Mouse (Mus musculus): Measurements from ENCODE around the gene Olfr963. TPM values are rescaled to one million over a fixed set of nuclear protein-coding genes. Genes with fewer than 3 reads are reported as not detected.
"Not testable (repeated sequence)": the region's sequence is repeated elsewhere in the genome, so short reads cannot be mapped to it uniquely, and the experiment has no call there.

The Olfr963 gene
- polyA plus RNA-seq, 1 experiment from 2014 or later, result not detected

DNA sequence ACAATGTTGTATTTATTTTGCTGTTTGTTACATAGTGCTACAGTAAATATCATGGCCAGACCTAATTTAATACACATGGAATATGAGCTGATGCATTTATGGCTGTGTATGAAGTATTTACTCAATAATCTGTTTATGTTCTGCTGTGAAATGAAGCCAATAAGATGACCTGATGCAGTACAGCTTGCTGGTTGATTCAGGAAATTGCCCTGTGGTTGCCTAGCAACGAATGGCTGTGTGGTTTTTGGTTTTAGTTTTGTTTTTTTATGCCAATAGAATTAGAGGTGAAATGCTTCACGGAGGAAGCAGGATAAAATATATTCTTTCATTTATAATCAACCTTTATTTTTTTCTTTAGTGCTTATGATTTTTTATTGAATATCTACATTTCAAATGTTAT is 12.3 kb downstream of the Olfr963 start:
- no peak overlapping the region for H3K9ac ChIP-seq
- no peak for ATAC-seq (ENCODE audit: insufficient number of reproducible peaks, low FRiP score, low TSS enrichment, low read depth)
- no peak overlapping the region for H3K4me2 ChIP-seq
- 51% methylated on average over 2 of the region's 2 CpGs for WGBS
- no peak overlapping the region for H3K27ac ChIP-seq
- no peak overlapping the region for H3K4me3 ChIP-seq
- H3K9me3 ChIP-seq, result no peaks in the 10 kb centered on the region
- no peaks in the 10 kb centered on the region for H3K27me3 ChIP-seq
- no peaks in the 10 kb centered on the region for H3K4me1 ChIP-seq
- no peaks in the 10 kb centered on the region for H3K36me3 ChIP-seq

DNA sequence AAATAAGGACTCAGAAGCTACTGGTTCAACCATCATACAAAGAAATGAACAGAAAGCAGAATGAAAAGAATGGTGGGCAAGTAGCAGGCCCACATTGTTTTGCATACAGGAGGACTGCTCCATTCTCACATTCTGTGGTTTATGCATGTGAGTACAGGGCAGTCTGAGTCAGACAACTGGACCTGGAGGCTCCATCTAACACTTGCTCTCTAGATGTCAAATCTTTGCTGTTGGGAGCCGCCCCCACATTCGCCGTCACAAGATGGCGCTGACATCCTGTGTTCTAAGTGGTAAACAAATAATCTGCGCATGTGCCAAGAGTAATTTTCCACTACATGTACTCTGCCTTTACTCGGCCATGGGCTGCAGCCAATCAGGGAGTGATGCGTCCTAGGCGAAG is 34.1 kb downstream of the Olfr963 start:
- WGBS, result 82% methylated on average over 8 of the region's 8 CpGs
- ATAC-seq (ENCODE audit: insufficient number of reproducible peaks, low FRiP score, low TSS enrichment, low read depth); H3K9ac ChIP-seq: not testable (repeated sequence)

DNA sequence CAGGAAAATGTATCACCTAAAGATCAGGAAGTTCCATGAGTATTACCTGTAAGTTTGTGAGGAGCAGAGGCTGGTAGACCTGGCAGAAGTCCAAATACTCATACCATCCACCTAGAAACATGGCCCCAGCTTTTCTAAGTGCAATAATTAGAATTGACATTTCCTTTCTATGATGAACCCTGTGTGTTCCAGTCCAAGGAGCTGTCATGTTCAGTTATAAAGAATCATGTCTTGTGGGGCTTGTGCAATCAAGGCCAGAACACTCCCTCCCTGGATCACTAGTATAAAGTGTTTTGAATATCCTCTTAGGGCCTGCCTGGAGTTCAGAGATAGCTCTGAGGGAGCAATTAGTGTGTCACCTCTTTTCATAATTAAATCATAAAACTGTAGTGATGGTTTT is 40.0 kb downstream of the Olfr963 start, which contains the start of gene Olfr149:
TSS of gene Olfr149 (minus strand) at position 101 of the 400 bp plus-strand sequence.
- no peak within 1 kb of the TSS for H3K4me3 ChIP-seq
- no peaks in the 10 kb centered on the region for H3K9me3 ChIP-seq
- H3K27ac ChIP-seq, result no peak within 1 kb of the TSS
- H3K36me3 ChIP-seq, result no peaks in the 10 kb centered on the region
- no peak for ATAC-seq (ENCODE audit: insufficient number of reproducible peaks, low FRiP score, low TSS enrichment, low read depth)
- H3K4me1 ChIP-seq, result no peaks in the 10 kb centered on the region
- no peak within 1 kb of the TSS for H3K4me2 ChIP-seq
- no peak within 1 kb of the TSS for H3K9ac ChIP-seq
- no peaks in the 10 kb centered on the region for H3K27me3 ChIP-seq

More for the DNA sequence above, 34.1 kb downstream of the Olfr963 start:
- not testable (repeated sequence) for H3K27me3 ChIP-seq, H3K4me2 ChIP-seq, H3K4me1 ChIP-seq, H3K36me3 ChIP-seq, H3K9me3 ChIP-seq, H3K4me3 ChIP-seq, H3K27ac ChIP-seq

DNA sequence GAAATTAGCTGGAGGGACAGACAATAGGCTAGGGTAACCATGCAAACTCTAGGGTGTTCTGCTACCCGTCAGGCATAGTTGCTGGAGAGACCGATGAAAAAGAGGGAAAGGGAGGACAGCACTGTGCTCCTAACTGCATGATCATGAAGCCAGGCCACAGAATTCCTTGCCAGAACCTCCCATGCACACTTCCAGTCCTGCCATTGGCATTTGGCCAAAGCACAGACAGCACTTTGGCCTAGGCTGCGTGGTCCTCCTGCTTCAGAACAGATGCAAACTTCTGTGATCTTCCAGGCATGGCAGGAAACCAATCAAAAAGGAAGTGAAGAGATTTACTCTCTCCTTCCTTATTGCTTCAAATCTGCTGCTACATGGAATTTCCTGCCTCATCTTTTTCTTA is 42.0 kb downstream of the Olfr963 start:
- no peak for ATAC-seq (ENCODE audit: insufficient number of reproducible peaks, low FRiP score, low TSS enrichment, low read depth)
- Histone ChIP-seq H3K4me2 (no peak overlapping the region), H3K27me3 (no peaks in the 10 kb centered on the region), H3K9me3 (no peaks in the 10 kb centered on the region), H3K9ac (no peak overlapping the region), H3K4me3 (no peak overlapping the region), H3K27ac (no peak overlapping the region), H3K4me1 (no peaks in the 10 kb centered on the region), H3K36me3 (no peaks in the 10 kb centered on the region)
- 50% methylated on average over 3 of the region's 3 CpGs for WGBS

DNA sequence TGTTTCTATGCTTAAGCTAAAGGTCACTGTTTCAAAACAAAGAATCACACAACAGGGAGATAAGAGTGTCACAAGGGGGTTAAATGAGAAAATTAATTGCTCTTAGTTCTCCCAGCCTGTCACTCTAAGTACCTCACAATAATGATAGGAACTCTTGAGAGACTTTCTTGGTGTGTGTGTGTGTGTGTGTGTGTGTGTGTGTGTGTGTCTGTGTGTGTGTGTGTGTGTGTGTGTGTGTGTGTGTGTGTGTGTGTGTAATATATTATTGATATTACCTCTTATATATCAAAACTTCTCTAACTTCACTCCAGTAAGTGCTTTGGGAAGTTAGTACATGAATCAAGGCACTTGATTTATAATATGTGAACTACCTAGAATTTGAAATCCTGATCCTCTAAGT is 44.0 kb downstream of the Olfr963 start, which contains the start of gene Olfr965:
TSS of gene Olfr965 (plus strand) at position 301 of the 400 bp plus-strand sequence.
- ATAC-seq (ENCODE audit: insufficient number of reproducible peaks, low FRiP score, low TSS enrichment, low read depth), result no peak
- Histone ChIP-seq H3K4me1 (no peaks in the 10 kb centered on the region), H3K4me2 (no peak within 1 kb of the TSS), H3K4me3 (no peak within 1 kb of the TSS), H3K9me3 (no peaks in the 10 kb centered on the region), H3K27me3 (no peaks in the 10 kb centered on the region), H3K9ac (no peak within 1 kb of the TSS), H3K36me3 (no peaks in the 10 kb centered on the region), H3K27ac (no peak within 1 kb of the TSS)

Other genes starting within 250 kb of the Olfr963 start
- gene Olfr952, start 240.1 kb upstream of the Olfr963 start, polyA plus RNA-seq (2015; fragmentation: Nextera tagmentation; extraction: Ambion mirVana), result not detected in 2 replicates
- gene Olfr954, start 210.5 kb upstream of the Olfr963 start, polyA plus RNA-seq (2015; fragmentation: Nextera tagmentation; extraction: Ambion mirVana), result not detected in 2 replicates
- not detected in 2 replicates for gene Olfr955, start 195.3 kb upstream of the Olfr963 start, polyA plus RNA-seq (2015; fragmentation: Nextera tagmentation; extraction: Ambion mirVana)
- not detected in 2 replicates for gene Olfr44, start 173.2 kb upstream of the Olfr963 start, polyA plus RNA-seq (2015; fragmentation: Nextera tagmentation; extraction: Ambion mirVana)
- gene Olfr957, start 151.4 kb upstream of the Olfr963 start, polyA plus RNA-seq (2015; fragmentation: Nextera tagmentation; extraction: Ambion mirVana), result not detected in 2 replicates
- not detected in 2 replicates for gene Olfr958, start 113.2 kb upstream of the Olfr963 start, polyA plus RNA-seq (2015; fragmentation: Nextera tagmentation; extraction: Ambion mirVana)
- gene Olfr959, start 91.6 kb upstream of the Olfr963 start, polyA plus RNA-seq (2015; fragmentation: Nextera tagmentation; extraction: Ambion mirVana), result not detected in 2 replicates
- 75.0 and 122 TPM in 2 replicates for gene AW551984, start 62.8 kb upstream of the Olfr963 start, polyA plus RNA-seq (2015; fragmentation: Nextera tagmentation; extraction: Ambion mirVana)
- gene Olfr148, start 56.5 kb upstream of the Olfr963 start, polyA plus RNA-seq (2015; fragmentation: Nextera tagmentation; extraction: Ambion mirVana), result not detected in 2 replicates
- not detected in 2 replicates for gene Olfr960, start 45.8 kb upstream of the Olfr963 start, polyA plus RNA-seq (2015; fragmentation: Nextera tagmentation; extraction: Ambion mirVana)
- not detected in 2 replicates for gene Olfr961, start 22.1 kb upstream of the Olfr963 start, polyA plus RNA-seq (2015; fragmentation: Nextera tagmentation; extraction: Ambion mirVana)
- not detected in 2 replicates for gene Olfr149, start 39.9 kb downstream of the Olfr963 start, polyA plus RNA-seq (2015; fragmentation: Nextera tagmentation; extraction: Ambion mirVana)
- gene Olfr965, start 44.1 kb downstream of the Olfr963 start, polyA plus RNA-seq (2015; fragmentation: Nextera tagmentation; extraction: Ambion mirVana), result not detected in 2 replicates
- not detected in 2 replicates for gene Olfr150, start 63.8 kb downstream of the Olfr963 start, polyA plus RNA-seq (2015; fragmentation: Nextera tagmentation; extraction: Ambion mirVana)
- not detected in 2 replicates for gene Olfr967, start 79.0 kb downstream of the Olfr963 start, polyA plus RNA-seq (2015; fragmentation: Nextera tagmentation; extraction: Ambion mirVana)
- gene Olfr968, start 116.0 kb downstream of the Olfr963 start, polyA plus RNA-seq (2015; fragmentation: Nextera tagmentation; extraction: Ambion mirVana), result not detected in 2 replicates
- not detected in 2 replicates for gene Olfr969, start 123.7 kb downstream of the Olfr963 start, polyA plus RNA-seq (2015; fragmentation: Nextera tagmentation; extraction: Ambion mirVana)
- not detected in 2 replicates for gene Olfr970, start 141.7 kb downstream of the Olfr963 start, polyA plus RNA-seq (2015; fragmentation: Nextera tagmentation; extraction: Ambion mirVana)
- gene Olfr971, start 169.7 kb downstream of the Olfr963 start, polyA plus RNA-seq (2015; fragmentation: Nextera tagmentation; extraction: Ambion mirVana), result not detected in 2 replicates
- not detected in 2 replicates for gene Olfr972, start 199.2 kb downstream of the Olfr963 start, polyA plus RNA-seq (2015; fragmentation: Nextera tagmentation; extraction: Ambion mirVana)
- not detected in 2 replicates for gene Olfr229, start 240.1 kb downstream of the Olfr963 start, polyA plus RNA-seq (2015; fragmentation: Nextera tagmentation; extraction: Ambion mirVana)